Mouse (Mus musculus): ENCODE results near the gene Gm32802. TPM values are rescaled to one million over a fixed set of nuclear protein-coding genes. Genes with fewer than 3 reads are reported as not detected.
A peak's percentile ranks its signal among the peaks of the same experiment; 100 is the strongest.
"Not testable (repeated sequence)": the region's sequence is repeated elsewhere in the genome, so short reads cannot be mapped to it uniquely, and the experiment has no call there.

The Gm32802 gene
- polyA plus RNA-seq (2015; fragmentation: Nextera tagmentation; extraction: Ambion mirVana): not detected in 2 replicates

DNA sequence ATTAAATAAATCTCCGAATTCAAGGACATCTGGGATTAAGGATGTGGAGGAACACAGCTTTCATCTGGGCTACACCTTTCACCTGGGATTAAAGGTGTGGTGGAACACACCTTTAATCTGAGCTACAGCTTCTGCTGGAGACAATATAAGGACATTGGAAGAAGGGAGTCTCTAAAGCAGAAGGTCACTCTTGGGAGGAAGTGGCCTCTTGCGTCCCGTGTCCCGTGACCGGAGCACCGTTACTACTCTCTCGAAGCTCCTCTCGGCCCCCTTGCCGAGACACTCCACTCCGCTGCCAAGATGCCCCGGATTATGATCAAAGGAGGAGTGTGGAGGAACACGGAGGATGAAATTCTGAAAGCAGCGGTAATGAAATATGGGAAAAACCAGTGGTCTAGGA, at the start of gene Gm32802:
Gene Gm32802, plus strand, starts transcription at position 301 of the 400 bp plus-strand sequence.
- not testable (repeated sequence) for ATAC-seq; H3K36me3 ChIP-seq; H3K4me1 ChIP-seq (replicated peaks); H3K4me2 ChIP-seq (replicated peaks); H3K27me3 ChIP-seq (replicated peaks); H3K9me3 ChIP-seq; H3K27ac ChIP-seq; H3K9ac ChIP-seq; H3K4me3 ChIP-seq (replicated peaks)
- no CpG with 5 or more reads among the region's 13 CpGs for WGBS

DNA sequence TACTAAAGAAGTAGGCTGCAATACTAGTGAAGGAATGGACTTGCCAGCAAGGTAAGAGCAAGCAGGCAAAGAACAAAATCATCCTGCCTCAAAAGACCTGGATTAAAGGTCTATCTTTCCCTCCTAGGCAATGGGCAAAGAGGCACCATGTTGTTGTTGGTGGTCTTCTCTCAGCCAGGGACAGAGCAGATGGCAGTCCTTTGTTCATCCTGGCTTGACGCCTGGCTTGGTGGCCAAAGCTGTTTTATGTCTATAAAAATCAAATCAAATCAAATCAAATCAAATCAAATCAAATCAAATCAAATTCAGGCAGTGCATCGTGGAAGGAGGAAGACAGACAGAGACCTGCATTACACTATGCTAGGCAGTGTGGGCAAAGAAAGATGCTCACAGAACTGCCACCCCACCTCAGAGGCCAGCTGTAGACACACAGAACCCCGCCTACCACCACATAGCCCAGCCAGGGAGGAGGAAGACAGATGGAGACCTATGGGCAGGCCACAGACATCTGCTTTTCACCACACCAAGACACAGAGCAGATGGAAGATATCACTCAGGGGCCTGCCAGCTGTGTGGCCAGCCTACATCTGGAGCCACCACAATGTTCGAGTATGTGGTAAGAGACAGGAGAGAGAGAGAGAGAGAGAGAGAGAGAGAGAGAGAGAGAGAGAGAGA, 42.6 kb upstream of the Gm32802 start:
- ATAC-seq; H3K9ac ChIP-seq; H3K4me3 ChIP-seq (replicated peaks); H3K4me2 ChIP-seq (replicated peaks); H3K36me3 ChIP-seq; H3K4me1 ChIP-seq (replicated peaks); H3K9me3 ChIP-seq; H3K27ac ChIP-seq; H3K27me3 ChIP-seq (replicated peaks): not testable (repeated sequence)
- WGBS: 74% methylated on average over 2 of the region's 4 CpGs

DNA sequence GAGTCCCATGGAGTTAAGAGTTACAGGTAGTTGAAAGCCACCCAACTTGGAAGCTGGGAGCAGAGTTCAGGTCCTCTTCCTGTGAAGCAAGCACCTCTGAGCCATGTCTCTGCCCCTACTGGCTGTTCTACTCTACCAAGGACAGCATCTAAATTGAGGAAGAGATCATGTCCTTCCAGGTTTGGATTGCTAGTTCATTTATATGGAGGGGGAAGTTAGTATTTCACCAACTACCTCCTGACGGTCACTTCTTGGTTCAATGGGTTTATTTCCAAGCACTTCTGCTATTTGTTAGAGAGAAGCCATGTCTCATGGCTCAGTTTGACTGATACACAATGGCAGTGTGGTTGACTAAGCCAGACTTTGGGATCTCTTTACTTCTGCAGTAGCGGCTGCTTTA, 30.9 kb upstream of the Gm32802 start:
- H3K27ac ChIP-seq; H3K36me3 ChIP-seq; ATAC-seq; H3K4me2 ChIP-seq (replicated peaks); H3K9me3 ChIP-seq; H3K4me1 ChIP-seq (replicated peaks); H3K4me3 ChIP-seq (replicated peaks); H3K27me3 ChIP-seq (replicated peaks); H3K9ac ChIP-seq: not testable (repeated sequence)
- 100% methylated on average over 1 of the region's 2 CpGs for WGBS

DNA sequence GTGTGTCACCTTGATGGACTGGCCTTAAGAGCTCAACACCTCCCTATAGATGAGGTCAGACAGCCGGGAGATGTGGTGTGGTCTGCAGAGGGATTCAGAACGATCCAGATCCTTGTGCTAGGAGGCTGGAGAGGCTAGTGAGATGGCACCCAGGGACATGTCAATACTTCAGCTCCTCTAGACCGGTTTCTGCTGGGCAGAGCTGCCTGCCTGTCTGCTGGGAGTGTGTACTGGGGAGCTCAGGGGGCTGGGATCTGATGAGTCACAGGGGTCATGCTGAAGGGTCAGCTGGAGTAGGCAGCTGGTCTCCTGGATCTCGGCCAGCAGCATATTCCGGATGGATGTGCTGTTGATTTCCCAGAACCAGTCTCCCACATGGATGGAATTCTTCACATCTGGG, 25.9 kb upstream of the Gm32802 start:
- WGBS: 60% methylated on average over 1 of the region's 5 CpGs
- not testable (repeated sequence) for ATAC-seq; H3K9ac ChIP-seq; H3K36me3 ChIP-seq; H3K9me3 ChIP-seq; H3K4me2 ChIP-seq (replicated peaks); H3K4me1 ChIP-seq (replicated peaks); H3K4me3 ChIP-seq (replicated peaks); H3K27me3 ChIP-seq (replicated peaks); H3K27ac ChIP-seq

DNA sequence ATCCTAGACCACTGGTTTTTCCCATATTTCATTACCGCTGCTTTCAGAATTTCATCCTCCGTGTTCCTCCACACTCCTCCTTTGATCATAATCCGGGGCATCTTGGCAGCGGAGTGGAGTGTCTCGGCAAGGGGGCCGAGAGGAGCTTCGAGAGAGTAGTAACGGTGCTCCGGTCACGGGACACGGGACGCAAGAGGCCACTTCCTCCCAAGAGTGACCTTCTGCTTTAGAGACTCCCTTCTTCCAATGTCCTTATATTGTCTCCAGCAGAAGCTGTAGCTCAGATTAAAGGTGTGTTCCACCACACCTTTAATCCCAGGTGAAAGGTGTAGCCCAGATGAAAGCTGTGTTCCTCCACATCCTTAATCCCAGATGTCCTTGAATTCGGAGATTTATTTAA, 17.8 kb upstream of the Gm32802 start, which contains the start of gene Gm32717:
Gene Gm32717, minus strand, starts transcription at position 101 of the 400 bp plus-strand sequence.
- not testable (repeated sequence) for H3K9ac ChIP-seq; H3K4me1 ChIP-seq (replicated peaks); H3K4me2 ChIP-seq (replicated peaks); H3K4me3 ChIP-seq (replicated peaks); H3K36me3 ChIP-seq; H3K27ac ChIP-seq; H3K27me3 ChIP-seq (replicated peaks); ATAC-seq; H3K9me3 ChIP-seq
- no CpG with 5 or more reads among the region's 13 CpGs for WGBS

DNA sequence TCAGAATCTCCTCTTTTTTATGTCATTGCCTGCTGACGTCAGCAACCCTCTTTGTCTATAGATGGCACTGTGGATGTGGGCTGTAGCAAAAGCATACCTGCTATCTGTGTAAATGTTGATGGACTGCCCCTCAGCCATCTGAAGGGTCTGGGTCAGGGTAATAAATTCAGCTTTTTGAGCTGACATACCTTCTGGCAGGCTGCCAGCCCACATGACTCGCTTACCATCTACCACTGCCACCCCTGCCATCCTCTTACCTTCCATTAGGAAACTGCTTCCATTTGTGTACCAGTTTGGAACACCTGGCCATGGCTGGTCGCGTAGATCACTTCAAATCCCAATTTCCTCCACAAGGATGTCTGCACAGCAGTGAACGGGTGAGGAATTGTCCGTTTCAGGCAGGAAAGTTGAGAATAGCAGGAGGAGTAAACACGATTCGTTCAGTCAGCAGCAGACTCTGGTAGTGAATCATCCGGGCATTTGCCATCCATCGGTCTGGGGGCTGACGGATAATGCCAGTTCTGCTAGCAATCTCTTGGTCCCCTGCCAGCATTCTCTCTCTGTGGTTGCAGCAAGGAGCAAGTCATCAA, 9.4 kb upstream of the Gm32802 start:
- H3K9me3 ChIP-seq; H3K36me3 ChIP-seq; H3K27ac ChIP-seq; H3K4me3 ChIP-seq (replicated peaks); H3K4me1 ChIP-seq (replicated peaks); H3K4me2 ChIP-seq (replicated peaks); ATAC-seq; H3K9ac ChIP-seq; H3K27me3 ChIP-seq (replicated peaks): not testable (repeated sequence)
- WGBS: 61% methylated on average over 11 of the region's 11 CpGs

DNA sequence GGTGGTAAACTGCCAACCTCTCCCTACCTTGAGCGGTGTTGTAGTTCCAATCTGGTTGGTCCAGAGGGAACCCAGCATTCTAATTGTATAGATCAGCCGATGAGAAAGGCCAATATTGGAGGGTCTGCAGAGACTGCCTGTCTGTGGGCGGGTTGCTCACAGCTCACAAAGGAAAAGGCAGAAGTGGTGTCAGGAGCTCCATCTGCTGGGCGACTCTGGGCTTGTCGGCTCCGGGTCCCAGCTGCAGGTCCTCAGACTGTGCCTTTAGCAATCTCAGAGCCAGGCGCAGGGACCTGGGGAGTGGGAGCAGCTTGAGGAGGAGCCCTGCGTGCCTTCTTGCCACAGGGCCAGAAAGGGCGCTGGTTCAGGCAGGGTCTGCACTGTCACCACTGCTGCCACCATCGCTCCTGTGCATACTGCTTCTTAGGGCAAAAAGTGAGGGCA, 7.6 kb upstream of the Gm32802 start:
- no peaks in the 10 kb centered on the region for H3K4me1 ChIP-seq (replicated peaks)
- WGBS: 31% methylated on average over 10 of the region's 10 CpGs
- H3K27ac ChIP-seq: no peak overlapping the region
- 0 out of 2 replicates have a peak overlapping the region, but pooled peaks have one; percentile 19 for H3K4me2 ChIP-seq (replicated peaks)
- no peak overlapping the region for H3K9ac ChIP-seq
- no peaks in the 10 kb centered on the region for H3K9me3 ChIP-seq
- no peaks in the 10 kb centered on the region for H3K27me3 ChIP-seq (replicated peaks)
- H3K4me3 ChIP-seq (replicated peaks): no peak overlapping the region
- no peaks in the 10 kb centered on the region for H3K36me3 ChIP-seq
- no peak for ATAC-seq

DNA sequence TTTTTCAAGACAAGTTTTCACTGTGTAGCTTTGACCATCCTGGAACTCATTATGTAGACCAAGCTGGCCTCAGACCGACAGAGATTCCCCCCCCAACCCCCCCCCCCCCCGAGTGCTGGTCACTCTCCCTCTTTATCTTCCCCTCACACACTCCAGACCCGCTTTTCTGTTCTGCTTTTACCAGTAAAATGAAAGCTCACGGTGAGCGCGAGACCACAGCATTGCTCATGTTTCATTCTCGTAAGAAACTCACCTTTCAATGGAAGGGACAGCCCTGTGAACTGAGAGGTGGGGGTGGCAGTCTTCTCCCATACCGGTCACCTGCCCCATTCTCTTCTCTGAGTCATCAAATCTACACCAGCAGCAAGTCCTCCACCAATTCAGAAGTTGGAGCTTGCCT, 10.3 kb downstream of the Gm32802 start:
- 63% methylated on average over 2 of the region's 8 CpGs for WGBS
- H3K9ac ChIP-seq; H3K4me1 ChIP-seq (replicated peaks): not testable (repeated sequence)

DNA sequence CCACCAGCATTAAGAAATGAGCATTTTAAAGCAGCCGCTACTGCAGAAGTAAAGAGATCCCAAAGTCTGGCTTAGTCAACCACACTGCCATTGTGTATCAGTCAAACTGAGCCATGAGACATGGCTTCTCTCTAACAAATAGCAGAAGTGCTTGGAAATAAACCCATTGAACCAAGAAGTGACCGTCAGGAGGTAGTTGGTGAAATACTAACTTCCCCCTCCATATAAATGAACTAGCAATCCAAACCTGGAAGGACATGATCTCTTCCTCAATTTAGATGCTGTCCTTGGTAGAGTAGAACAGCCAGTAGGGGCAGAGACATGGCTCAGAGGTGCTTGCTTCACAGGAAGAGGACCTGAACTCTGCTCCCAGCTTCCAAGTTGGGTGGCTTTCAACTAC, 12.9 kb downstream of the Gm32802 start:
- not testable (repeated sequence) for H3K9me3 ChIP-seq; H3K4me1 ChIP-seq (replicated peaks); H3K27me3 ChIP-seq (replicated peaks); H3K4me2 ChIP-seq (replicated peaks); H3K36me3 ChIP-seq; ATAC-seq; H3K27ac ChIP-seq; H3K9ac ChIP-seq; H3K4me3 ChIP-seq (replicated peaks)
- 100% methylated on average over 1 of the region's 2 CpGs for WGBS

More for the DNA sequence above, 10.3 kb downstream of the Gm32802 start:
- H3K27ac ChIP-seq; ATAC-seq; H3K4me2 ChIP-seq (replicated peaks); H3K36me3 ChIP-seq; H3K4me3 ChIP-seq (replicated peaks); H3K27me3 ChIP-seq (replicated peaks); H3K9me3 ChIP-seq: not testable (repeated sequence)

DNA sequence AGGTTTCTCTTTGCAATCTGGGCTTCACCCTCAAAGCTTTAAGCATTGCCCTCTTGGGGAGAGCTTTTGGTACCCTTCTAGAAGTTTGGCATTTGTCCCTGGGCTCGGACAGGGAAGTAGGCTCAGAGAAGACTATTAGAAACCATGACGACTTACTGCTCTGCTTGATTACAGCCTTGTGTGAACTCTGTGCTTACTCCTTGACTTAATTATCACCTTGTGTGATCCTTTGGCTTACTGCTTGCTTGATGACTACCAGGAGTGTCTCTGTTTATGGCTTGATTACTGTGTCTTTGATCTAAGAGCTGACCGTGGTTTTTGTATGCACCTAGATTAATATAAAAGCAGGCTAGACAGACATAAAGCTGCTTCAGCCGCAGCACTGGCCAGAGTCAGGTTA, 19.6 kb downstream of the Gm32802 start:
- ATAC-seq; H3K27me3 ChIP-seq (replicated peaks); H3K9me3 ChIP-seq; H3K9ac ChIP-seq; H3K4me2 ChIP-seq (replicated peaks); H3K27ac ChIP-seq; H3K4me1 ChIP-seq (replicated peaks); H3K36me3 ChIP-seq; H3K4me3 ChIP-seq (replicated peaks): not testable (repeated sequence)
- no CpG with 5 or more reads among the region's 4 CpGs for WGBS

DNA sequence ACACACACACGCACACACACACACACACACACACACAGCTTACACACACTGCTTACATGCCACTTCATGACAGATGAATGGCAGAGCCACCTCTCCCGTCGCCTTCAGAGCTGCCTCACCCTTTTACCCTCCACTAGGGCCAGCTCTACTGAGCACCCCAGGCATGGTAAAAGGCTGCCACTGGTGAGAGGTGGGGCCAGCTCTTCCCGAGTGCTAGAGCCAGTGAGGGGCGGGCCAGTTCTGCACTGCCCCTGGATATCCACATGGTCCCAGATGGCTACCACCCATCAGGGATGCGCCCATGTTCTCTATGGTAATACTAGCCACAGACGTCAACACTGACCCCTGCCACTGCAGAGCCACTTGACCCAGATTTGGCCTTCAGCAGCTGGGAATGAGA, 24.1 kb downstream of the Gm32802 start:
- not testable (repeated sequence) for H3K4me3 ChIP-seq (replicated peaks); ATAC-seq; H3K4me2 ChIP-seq (replicated peaks); H3K27ac ChIP-seq; H3K9me3 ChIP-seq; H3K4me1 ChIP-seq (replicated peaks); H3K36me3 ChIP-seq; H3K27me3 ChIP-seq (replicated peaks); H3K9ac ChIP-seq
- WGBS: 75% methylated on average over 6 of the region's 7 CpGs

DNA sequence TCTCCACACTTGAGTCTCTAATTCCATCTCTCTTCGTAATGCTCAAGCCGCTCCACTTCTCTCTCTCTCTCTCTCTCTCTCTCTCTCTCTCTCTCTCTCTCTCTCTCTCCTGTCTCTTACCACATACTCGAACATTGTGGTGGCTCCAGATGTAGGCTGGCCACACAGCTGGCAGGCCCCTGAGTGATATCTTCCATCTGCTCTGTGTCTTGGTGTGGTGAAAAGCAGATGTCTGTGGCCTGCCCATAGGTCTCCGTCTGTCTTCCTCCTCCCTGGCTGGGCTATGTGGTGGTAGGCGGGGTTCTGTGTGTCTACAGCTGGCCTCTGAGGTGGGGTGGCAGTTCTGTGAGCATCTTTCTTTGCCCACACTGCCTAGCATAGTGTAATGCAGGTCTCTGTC, 24.5 kb downstream of the Gm32802 start:
- not testable (repeated sequence) for H3K27ac ChIP-seq; H3K9me3 ChIP-seq; H3K4me1 ChIP-seq (replicated peaks); H3K4me3 ChIP-seq (replicated peaks); H3K36me3 ChIP-seq; H3K9ac ChIP-seq; H3K27me3 ChIP-seq (replicated peaks); H3K4me2 ChIP-seq (replicated peaks)
- peak; percentile 43; the same call in 1 of the 2 replicates for ATAC-seq
- 40% methylated on average over 2 of the region's 5 CpGs for WGBS

DNA sequence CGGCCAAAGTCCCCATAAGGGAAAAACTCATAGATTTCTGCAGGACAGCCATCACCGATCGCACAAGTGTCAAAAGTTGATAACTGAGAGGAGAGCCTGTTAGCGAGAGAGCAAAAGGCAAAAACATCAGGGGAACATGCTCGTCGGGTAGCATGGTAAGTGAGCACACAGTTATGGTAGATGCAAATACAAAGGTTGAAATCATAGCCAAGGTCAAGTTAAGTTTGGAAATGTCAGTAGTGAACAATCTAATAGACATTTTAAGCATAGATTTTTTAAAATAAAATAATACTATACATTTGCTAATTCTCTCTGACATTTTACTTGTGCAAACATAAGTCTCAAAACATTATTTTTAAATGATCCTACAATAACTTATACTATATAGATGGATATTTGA, 36.5 kb downstream of the Gm32802 start, which contains the start of gene Iltifb:
Gene Iltifb, minus strand, starts transcription at position 101 of the 400 bp plus-strand sequence.
- ATAC-seq: no peak
- Histone ChIP-seq H3K4me1 (replicated peaks) (no peaks in the 10 kb centered on the region), H3K4me2 (replicated peaks) (no peak within 1 kb of the TSS), H3K9me3 (no peaks in the 10 kb centered on the region), H3K36me3 (no peaks in the 10 kb centered on the region), H3K9ac (no peak within 1 kb of the TSS), H3K27me3 (replicated peaks) (no peaks in the 10 kb centered on the region), H3K4me3 (replicated peaks) (no peak within 1 kb of the TSS), H3K27ac (no peak within 1 kb of the TSS)
- WGBS: 89% methylated on average over 6 of the region's 6 CpGs
